Mouse (Mus musculus): ENCODE measurements around the gene Mesp2.

The Mesp2 gene

DNA sequence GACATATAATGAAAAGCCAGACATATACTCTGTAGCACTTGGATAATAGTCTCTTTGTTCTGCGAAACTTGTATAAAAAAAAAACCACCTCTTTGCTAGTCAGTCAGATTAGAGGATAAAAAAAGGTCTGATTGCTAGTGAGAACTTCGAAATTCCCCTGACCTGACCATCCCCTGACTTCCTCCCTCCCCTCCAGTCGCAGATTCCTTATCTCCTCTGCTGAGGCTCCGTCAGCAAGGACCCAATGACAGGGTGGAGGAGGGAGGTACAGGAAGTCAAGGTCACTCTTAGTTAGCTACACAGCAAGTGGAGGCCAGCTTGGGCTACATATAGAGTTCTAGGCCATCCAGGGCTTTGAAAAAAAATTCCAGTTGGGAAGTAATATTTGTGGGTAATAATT, 9.0 kb downstream of the Mesp2 start:
- Histone ChIP-seq H3K36me3 (ENCODE audit: insufficient read depth, low read length) (no peaks in the 10 kb centered on the region), H3K9me3 (ENCODE audit: low read length) (no peaks in the 10 kb centered on the region), H3K4me3 (replicated peaks; ENCODE audit: low read length) (peak overlapping the region; percentile 35; the same call in 1 of the 2 replicates), H3K27me3 (ENCODE audit: insufficient read depth, low read length) (0 out of 2 replicates have a peak, but pooled peaks cover 6% of the 10 kb centered on the region), H3K4me1 (replicated peaks; ENCODE audit: low read depth, low read length) (peaks cover 70% of the 10 kb centered on the region)
- no peak for TF ChIP-seq POU5F1 (IDR thresholded peaks at IDR 0.05; ENCODE audit: borderline replicate concordance, low read length)
- no peak for TF ChIP-seq CTCF (conservative IDR thresholded peaks at IDR 0.05; ENCODE audit: low read length)
- no peak for TF ChIP-seq NANOG (IDR thresholded peaks at IDR 0.05; ENCODE audit: borderline replicate concordance, low read length)

DNA sequence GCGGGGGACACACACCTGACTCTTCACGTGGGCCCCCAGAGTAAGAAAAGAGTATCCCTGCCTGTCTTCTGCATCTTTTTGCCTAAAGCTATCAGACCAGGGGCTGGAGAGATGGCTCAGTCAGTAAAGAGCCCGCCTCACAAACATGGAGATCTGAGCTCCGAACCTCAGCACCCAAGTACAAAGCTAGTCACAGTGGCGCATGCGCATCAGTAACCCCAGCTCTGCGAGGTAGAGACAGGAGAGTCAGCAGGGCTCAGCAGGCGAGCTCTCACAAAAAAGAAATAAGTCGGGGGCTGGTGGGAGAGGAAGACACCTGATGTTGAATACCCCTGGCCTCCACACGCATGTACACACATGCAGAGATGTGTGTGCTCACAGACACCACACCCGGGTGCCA, 9.5 kb downstream of the Mesp2 start:
- no peak for TF ChIP-seq NANOG (IDR thresholded peaks at IDR 0.05; ENCODE audit: borderline replicate concordance, low read length)
- no peak for TF ChIP-seq CTCF (conservative IDR thresholded peaks at IDR 0.05; ENCODE audit: low read length)
- H3K4me3 ChIP-seq (replicated peaks; ENCODE audit: low read length): peak overlapping the region; percentile 35; the same call in 1 of the 2 replicates
- H3K36me3 ChIP-seq (ENCODE audit: insufficient read depth, low read length): no peaks in the 10 kb centered on the region
- 0 out of 2 replicates have a peak, but pooled peaks cover 6% of the 10 kb centered on the region for H3K27me3 ChIP-seq (ENCODE audit: insufficient read depth, low read length)
- peaks cover 65% of the 10 kb centered on the region for H3K4me1 ChIP-seq (replicated peaks; ENCODE audit: low read depth, low read length)
- no peaks in the 10 kb centered on the region for H3K9me3 ChIP-seq (ENCODE audit: low read length)

DNA sequence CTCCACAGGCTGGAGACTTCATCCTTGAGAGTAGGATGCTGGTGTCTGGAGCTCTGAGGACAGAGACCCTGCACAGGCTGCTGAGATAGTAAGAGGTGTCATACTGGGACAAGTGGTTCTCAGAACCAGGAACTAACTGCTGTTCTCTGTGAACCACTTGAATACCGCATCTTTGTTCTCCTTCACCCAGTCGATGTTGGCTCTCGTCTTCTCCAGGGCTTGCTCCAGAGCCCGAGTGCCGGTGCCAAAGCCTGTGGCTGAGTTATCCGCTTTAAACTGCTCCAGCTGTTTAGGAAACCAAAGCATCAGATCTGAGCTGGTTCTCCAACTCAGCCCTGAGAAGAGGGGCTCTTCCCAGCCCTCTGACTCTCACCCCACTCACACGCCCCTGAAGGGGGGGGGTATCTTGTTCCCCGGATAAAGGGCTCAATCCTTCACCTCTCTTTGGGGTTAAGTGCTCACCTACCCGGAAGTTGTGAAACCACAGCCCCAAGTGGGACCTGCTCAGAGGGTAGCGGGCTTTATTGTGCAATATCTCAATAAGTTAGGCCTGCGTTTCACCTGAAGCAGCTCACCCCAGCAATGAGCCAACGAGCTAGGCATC, 11.7 kb downstream of the Mesp2 start:
- no peaks in the 10 kb centered on the region for H3K9me3 ChIP-seq (ENCODE audit: low read length)
- no peaks in the 10 kb centered on the region for H3K27me3 ChIP-seq (ENCODE audit: insufficient read depth, low read length)
- H3K36me3 ChIP-seq (ENCODE audit: insufficient read depth, low read length): peaks cover 21% of the 10 kb centered on the region
- peaks cover 62% of the 10 kb centered on the region for H3K4me1 ChIP-seq (replicated peaks; ENCODE audit: low read depth, low read length)
- TF ChIP-seq POU5F1 (IDR thresholded peaks at IDR 0.05; ENCODE audit: borderline replicate concordance, low read length) (no peak), CTCF (conservative IDR thresholded peaks at IDR 0.05; ENCODE audit: low read length) (no peak), NANOG (IDR thresholded peaks at IDR 0.05; ENCODE audit: borderline replicate concordance, low read length) (no peak)
- H3K4me3 ChIP-seq (replicated peaks; ENCODE audit: low read length): no peak overlapping the region

DNA sequence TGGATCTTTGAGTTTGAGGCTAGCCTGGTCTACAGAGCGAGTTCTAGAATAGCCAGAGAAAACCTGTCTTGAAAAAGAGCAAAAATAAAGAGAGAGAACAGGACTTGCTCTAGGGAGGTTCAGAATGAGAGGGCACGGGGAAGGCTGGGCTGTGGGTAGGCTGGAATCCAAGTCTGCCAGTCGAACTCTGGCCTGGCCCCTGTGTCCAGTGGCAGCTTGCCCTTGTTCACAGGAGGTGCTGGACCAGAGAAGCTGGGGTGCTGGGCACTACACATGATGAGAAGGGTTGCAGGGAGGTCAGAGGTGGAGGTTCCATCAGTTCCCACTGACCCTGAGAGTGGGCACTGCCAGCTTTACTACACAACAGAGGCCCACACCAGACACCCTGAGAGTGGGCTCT, 17.8 kb downstream of the Mesp2 start:
- H3K27me3 ChIP-seq (ENCODE audit: insufficient read depth, low read length): no peaks in the 10 kb centered on the region

DNA sequence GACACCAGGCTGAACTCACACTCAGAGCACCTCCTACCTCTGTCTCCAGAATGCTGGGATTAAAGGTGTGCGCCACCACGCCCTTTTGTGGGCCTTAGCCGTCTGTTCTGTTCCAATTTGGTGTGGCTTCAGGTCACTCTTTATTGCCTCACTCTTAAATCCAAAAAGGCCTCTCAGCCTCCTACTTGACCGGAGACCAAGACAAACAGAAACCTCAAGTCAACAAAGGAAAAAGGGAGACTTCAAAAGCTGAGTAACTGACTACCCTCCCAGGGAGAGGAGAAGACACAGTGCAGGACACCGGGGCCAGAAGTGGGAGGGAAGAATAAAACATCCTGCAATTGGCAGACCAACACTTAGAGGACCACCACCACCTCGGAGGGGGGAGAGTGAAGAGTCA, 20.6 kb downstream of the Mesp2 start:
- H3K4me1 ChIP-seq (replicated peaks; ENCODE audit: low read depth, low read length): 0 out of 2 replicates have a peak, but pooled peaks cover 5% of the 10 kb centered on the region
- H3K27me3 ChIP-seq (ENCODE audit: insufficient read depth, low read length): no peaks in the 10 kb centered on the region
- peaks cover 19% of the 10 kb centered on the region for H3K36me3 ChIP-seq (ENCODE audit: insufficient read depth, low read length)
- H3K9me3 ChIP-seq (ENCODE audit: low read length): no peaks in the 10 kb centered on the region
- H3K4me3 ChIP-seq (replicated peaks; ENCODE audit: low read length): no peak overlapping the region
- TF ChIP-seq POU5F1 (IDR thresholded peaks at IDR 0.05; ENCODE audit: borderline replicate concordance, low read length): no peak
- no peak for TF ChIP-seq NANOG (IDR thresholded peaks at IDR 0.05; ENCODE audit: borderline replicate concordance, low read length)

More for the DNA sequence above, 17.8 kb downstream of the Mesp2 start:
- H3K4me3 ChIP-seq (replicated peaks; ENCODE audit: low read length): no peak overlapping the region
- 0 out of 2 replicates have a peak, but pooled peaks cover 6% of the 10 kb centered on the region for H3K4me1 ChIP-seq (replicated peaks; ENCODE audit: low read depth, low read length)
- peaks cover 24% of the 10 kb centered on the region for H3K36me3 ChIP-seq (ENCODE audit: insufficient read depth, low read length)
- no peaks in the 10 kb centered on the region for H3K9me3 ChIP-seq (ENCODE audit: low read length)
- TF ChIP-seq POU5F1 (IDR thresholded peaks at IDR 0.05; ENCODE audit: borderline replicate concordance, low read length) (no peak), NANOG (IDR thresholded peaks at IDR 0.05; ENCODE audit: borderline replicate concordance, low read length) (no peak), CTCF (conservative IDR thresholded peaks at IDR 0.05; ENCODE audit: low read length) (no peak)

DNA sequence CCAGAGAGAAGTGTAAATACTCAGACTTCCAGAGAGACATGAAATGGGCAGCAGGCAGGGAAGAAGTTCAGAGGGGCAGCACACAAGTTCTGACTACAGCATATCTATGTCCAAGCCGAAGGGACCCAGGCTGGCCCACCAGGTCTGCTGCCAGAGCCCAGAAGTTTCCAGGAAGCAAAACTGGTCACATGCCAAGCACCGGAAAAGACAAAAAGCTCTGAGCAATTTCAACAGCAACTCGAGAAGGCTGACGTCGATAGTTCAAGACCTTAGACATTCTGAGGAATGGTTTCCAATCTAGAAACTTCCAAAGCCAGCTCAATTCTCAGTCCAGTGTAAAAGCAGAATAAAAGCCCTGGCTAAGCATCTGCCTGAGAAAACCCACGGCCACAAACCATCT, 21.1 kb downstream of the Mesp2 start:
- Histone ChIP-seq H3K27me3 (ENCODE audit: insufficient read depth, low read length) (no peaks in the 10 kb centered on the region), H3K4me3 (replicated peaks; ENCODE audit: low read length) (no peak overlapping the region), H3K4me1 (replicated peaks; ENCODE audit: low read depth, low read length) (0 out of 2 replicates have a peak, but pooled peaks cover under 1% of the 10 kb centered on the region), H3K9me3 (ENCODE audit: low read length) (no peaks in the 10 kb centered on the region), H3K36me3 (ENCODE audit: insufficient read depth, low read length) (peaks cover 15% of the 10 kb centered on the region)
- TF ChIP-seq CTCF (conservative IDR thresholded peaks at IDR 0.05; ENCODE audit: low read length) (no peak), POU5F1 (IDR thresholded peaks at IDR 0.05; ENCODE audit: borderline replicate concordance, low read length) (no peak), NANOG (IDR thresholded peaks at IDR 0.05; ENCODE audit: borderline replicate concordance, low read length) (no peak)

DNA sequence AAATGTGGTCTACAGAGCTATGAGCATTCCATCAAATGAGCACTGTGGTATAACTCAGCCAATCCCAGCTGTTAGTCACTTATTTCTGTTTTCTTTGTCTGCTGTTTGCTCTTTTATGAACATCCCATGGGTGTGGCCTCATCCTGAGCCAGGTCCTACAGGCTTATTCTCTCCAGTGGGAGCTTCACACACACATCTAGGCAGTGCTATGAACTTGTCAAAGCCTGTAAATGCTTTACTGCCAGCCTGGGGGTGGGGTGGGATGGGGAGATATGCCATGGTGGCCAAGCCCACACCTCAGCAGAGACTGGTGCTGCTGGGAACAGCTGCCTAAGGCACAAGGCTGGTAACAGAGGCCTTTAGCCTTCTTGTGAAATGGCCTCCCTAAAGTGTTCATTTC, 22.5 kb downstream of the Mesp2 start:
- Histone ChIP-seq H3K9me3 (ENCODE audit: low read length) (no peaks in the 10 kb centered on the region), H3K4me3 (replicated peaks; ENCODE audit: low read length) (no peak overlapping the region), H3K36me3 (ENCODE audit: insufficient read depth, low read length) (peaks cover 5% of the 10 kb centered on the region), H3K4me1 (replicated peaks; ENCODE audit: low read depth, low read length) (no peaks in the 10 kb centered on the region), H3K27me3 (ENCODE audit: insufficient read depth, low read length) (no peaks in the 10 kb centered on the region)
- TF ChIP-seq CTCF (conservative IDR thresholded peaks at IDR 0.05; ENCODE audit: low read length) (no peak), NANOG (IDR thresholded peaks at IDR 0.05; ENCODE audit: borderline replicate concordance, low read length) (no peak), POU5F1 (IDR thresholded peaks at IDR 0.05; ENCODE audit: borderline replicate concordance, low read length) (no peak)

DNA sequence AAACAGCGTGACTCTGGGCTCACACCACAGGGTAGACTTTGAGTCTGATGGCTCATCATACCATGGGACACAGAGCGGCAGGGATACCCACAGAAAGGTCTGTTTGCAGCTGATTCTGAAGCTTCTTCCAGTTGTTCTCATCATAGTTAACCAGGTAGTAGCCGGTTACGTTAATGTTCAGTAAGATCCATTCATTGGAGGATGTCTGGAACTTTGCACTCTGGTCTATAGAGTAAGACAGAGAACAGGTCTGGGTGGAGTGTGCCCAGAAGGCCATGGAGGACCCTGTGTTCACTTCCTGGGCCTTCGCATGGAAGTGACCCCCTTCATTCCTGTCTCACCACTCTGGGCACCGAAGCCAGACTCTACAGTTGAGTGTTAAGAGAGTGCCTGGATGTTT, 24.7 kb downstream of the Mesp2 start:
- H3K9me3 ChIP-seq (ENCODE audit: low read length): no peaks in the 10 kb centered on the region
- H3K27me3 ChIP-seq (ENCODE audit: insufficient read depth, low read length): no peaks in the 10 kb centered on the region
- no peak for TF ChIP-seq NANOG (IDR thresholded peaks at IDR 0.05; ENCODE audit: borderline replicate concordance, low read length)
- no peak for TF ChIP-seq POU5F1 (IDR thresholded peaks at IDR 0.05; ENCODE audit: borderline replicate concordance, low read length)
- TF ChIP-seq CTCF (conservative IDR thresholded peaks at IDR 0.05; ENCODE audit: low read length): no peak
- H3K4me1 ChIP-seq (replicated peaks; ENCODE audit: low read depth, low read length): no peaks in the 10 kb centered on the region
- H3K4me3 ChIP-seq (replicated peaks; ENCODE audit: low read length): no peak overlapping the region
- H3K36me3 ChIP-seq (ENCODE audit: insufficient read depth, low read length): peaks cover 15% of the 10 kb centered on the region

DNA sequence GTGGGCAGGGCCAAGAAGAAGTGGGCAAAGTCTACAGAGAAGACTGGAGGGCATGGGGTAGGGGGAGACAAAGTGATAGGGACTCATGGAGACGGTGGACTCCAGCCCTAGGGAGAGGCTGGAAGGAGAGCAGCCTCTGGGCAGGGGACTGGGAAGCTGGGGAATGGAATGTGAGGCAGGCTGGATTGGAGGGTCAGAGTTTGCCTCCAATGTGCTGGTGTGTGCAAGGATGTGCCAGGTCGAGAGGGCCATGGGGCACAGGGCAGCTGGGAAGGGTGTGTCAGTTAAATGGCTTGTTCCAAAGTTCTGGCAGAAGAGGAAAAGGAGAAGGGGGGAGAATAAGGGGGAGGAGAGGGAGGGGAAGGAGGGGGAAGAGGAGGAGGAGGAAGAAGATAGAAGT, 26.7 kb downstream of the Mesp2 start:
- Histone ChIP-seq H3K4me3 (replicated peaks; ENCODE audit: low read length) (no peak overlapping the region), H3K9me3 (ENCODE audit: low read length) (no peaks in the 10 kb centered on the region), H3K4me1 (replicated peaks; ENCODE audit: low read depth, low read length) (peaks cover 3% of the 10 kb centered on the region; the same call in 1 of the 2 replicates), H3K36me3 (ENCODE audit: insufficient read depth, low read length) (peaks cover 28% of the 10 kb centered on the region), H3K27me3 (ENCODE audit: insufficient read depth, low read length) (no peaks in the 10 kb centered on the region)
- TF ChIP-seq POU5F1 (IDR thresholded peaks at IDR 0.05; ENCODE audit: borderline replicate concordance, low read length) (no peak), NANOG (IDR thresholded peaks at IDR 0.05; ENCODE audit: borderline replicate concordance, low read length) (no peak), CTCF (conservative IDR thresholded peaks at IDR 0.05; ENCODE audit: low read length) (no peak)

Data from E14TG2a.4 (cell line).